In genomic region chr6:94798545-94799211, GRCm38 (mm10) we compare ENCODE assay signal across 20 mouse cellular contexts.
DNase-seq lines count a peak whose midpoint lies in the region; ATAC-seq and TF ChIP-seq lines count a peak whose summit lies in the region.
"Had no signal": no experiment of that assay in that cellular context is flagged by ENCODE, and none has a peak within 500 bp of the region (broad histone marks: within the 10 kb centered on the region; RNA-seq: fewer than 3 reads in every experiment).

No protein-coding gene starts in this region.

- no peak overlapping the region for H3K4me3 ChIP-seq in limb, embryonic 14.5 days (replicated peaks; ENCODE audit: low read length)
- no peak overlapping the region for H3K4me3 ChIP-seq in limb, embryonic 10.5 days
- no peak overlapping the region for H3K4me3 ChIP-seq in intestine, embryonic 16.5 days (ENCODE audit: low read length)
- no peak overlapping the region for H3K4me3 ChIP-seq in stomach, embryonic 15.5 days (replicated peaks)
- no peak overlapping the region for H3K4me3 ChIP-seq in stomach, postnatal 0 days (ENCODE audit: low read depth, low read length)
- no peak overlapping the region for H3K4me3 ChIP-seq in kidney, embryonic 14.5 days (ENCODE audit: low read length)
- H3K4me3 ChIP-seq: embryonic facial prominence, embryonic 10.5 days; embryonic facial prominence, embryonic 12.5 days; forebrain, embryonic 13.5 days; forebrain, embryonic 15.5 days had no signal

- no peaks in the 10 kb centered on the region for H3K27me3 ChIP-seq in limb, embryonic 14.5 days (ENCODE audit: control insufficient read depth, insufficient read depth, low read length)
- H3K27me3 ChIP-seq in limb, embryonic 10.5 days (ENCODE audit: low read depth, poor library complexity, severe bottlenecking): peaks cover 5% of the 10 kb centered on the region; the same call in 1 of the 2 replicates
- no peaks in the 10 kb centered on the region for H3K27me3 ChIP-seq in intestine, embryonic 16.5 days (replicated peaks; ENCODE audit: control insufficient read depth, insufficient read depth, low read length)
- H3K27me3 ChIP-seq in stomach, embryonic 15.5 days (replicated peaks): no peaks in the 10 kb centered on the region
- H3K27me3 ChIP-seq in stomach, postnatal 0 days (ENCODE audit: control insufficient read depth, insufficient read depth, low read length): no peaks in the 10 kb centered on the region
- H3K27me3 ChIP-seq in kidney, embryonic 14.5 days (ENCODE audit: control insufficient read depth, insufficient read depth, low read length): no peaks in the 10 kb centered on the region
- H3K27me3 ChIP-seq: embryonic facial prominence, embryonic 12.5 days; forebrain, embryonic 13.5 days; forebrain, embryonic 15.5 days had no signal

- no peak overlapping the region for H3K4me2 ChIP-seq in limb, embryonic 14.5 days (replicated peaks; ENCODE audit: low read depth, low read length, severe bottlenecking)
- no peak overlapping the region for H3K4me2 ChIP-seq in intestine, embryonic 16.5 days (ENCODE audit: low read depth, low read length)
- H3K4me2 ChIP-seq in stomach, embryonic 15.5 days: no peak overlapping the region
- H3K4me2 ChIP-seq in stomach, postnatal 0 days (replicated peaks; ENCODE audit: low read depth): no peak overlapping the region
- no peak overlapping the region for H3K4me2 ChIP-seq in kidney, embryonic 14.5 days (replicated peaks; ENCODE audit: low read depth, low read length)
- H3K4me2 ChIP-seq: embryonic facial prominence, embryonic 12.5 days; forebrain, embryonic 13.5 days; forebrain, embryonic 15.5 days had no signal

- TF ChIP-seq CTCF in stomach, postnatal 0 days (IDR thresholded peaks at IDR 0.05; ENCODE audit: low read depth): no peak

- 79% methylated on average over 4 of the region's 4 CpGs for WGBS in limb, embryonic 14.5 days
- WGBS in limb, embryonic 10.5 days: 91% methylated on average over 4 of the region's 4 CpGs
- 67% methylated on average over 4 of the region's 4 CpGs for WGBS in intestine, embryonic 16.5 days
- 62% methylated on average over 4 of the region's 4 CpGs for WGBS in stomach, embryonic 15.5 days
- WGBS in stomach, postnatal 0 days: 56% methylated on average over 4 of the region's 4 CpGs
- WGBS in kidney, embryonic 14.5 days: 94% methylated on average over 4 of the region's 4 CpGs

- DNase-seq in limb, embryonic 14.5 days (ENCODE audit: low spot score): no peak
- no peak for DNase-seq in limb, embryonic 10.5 days (ENCODE audit: low spot score)
- DNase-seq in stomach, postnatal 0 days (ENCODE audit: low spot score): no peak
- DNase-seq in lung, postnatal 4 days: no peak
- DNase-seq in thymus, postnatal 14 days: no peak
- DNase-seq: adrenal gland, adult 2 months; adrenal gland, postnatal 10 days; adrenal gland, postnatal 25 days; cerebellum, adult 11 months; cerebellum, adult 18-20 months; cerebellum, adult 9-10 months; cerebellum, postnatal 10 days; cerebellum, postnatal 25 days had no signal

- peaks cover 7% of the 10 kb centered on the region; the same call in 1 of the 2 replicates for H3K4me1 ChIP-seq in limb, embryonic 14.5 days (ENCODE audit: control insufficient read depth, insufficient read depth, low read length)
- H3K4me1 ChIP-seq in limb, embryonic 10.5 days: peaks cover 16% of the 10 kb centered on the region
- peaks cover 3% of the 10 kb centered on the region for H3K4me1 ChIP-seq in intestine, embryonic 16.5 days (ENCODE audit: control insufficient read depth, insufficient read depth, low read length)
- H3K4me1 ChIP-seq in stomach, embryonic 15.5 days: no peaks in the 10 kb centered on the region
- H3K4me1 ChIP-seq in stomach, postnatal 0 days (replicated peaks; ENCODE audit: control insufficient read depth, insufficient read depth): no peaks in the 10 kb centered on the region
- H3K4me1 ChIP-seq in kidney, embryonic 14.5 days (ENCODE audit: control insufficient read depth, insufficient read depth, low read length): 0 out of 2 replicates have a peak, but pooled peaks cover 5% of the 10 kb centered on the region

- no peaks in the 10 kb centered on the region for H3K36me3 ChIP-seq in limb, embryonic 14.5 days (ENCODE audit: control insufficient read depth, insufficient read depth, low read length)
- H3K36me3 ChIP-seq in limb, embryonic 10.5 days: no peaks in the 10 kb centered on the region
- no peaks in the 10 kb centered on the region for H3K36me3 ChIP-seq in intestine, embryonic 16.5 days (ENCODE audit: control insufficient read depth, insufficient read depth, low read length)
- H3K36me3 ChIP-seq in stomach, embryonic 15.5 days: no peaks in the 10 kb centered on the region
- H3K36me3 ChIP-seq in stomach, postnatal 0 days (ENCODE audit: control insufficient read depth, insufficient read depth, low read length): no peaks in the 10 kb centered on the region
- H3K36me3 ChIP-seq in kidney, embryonic 14.5 days (ENCODE audit: control insufficient read depth, insufficient read depth, low read length): no peaks in the 10 kb centered on the region
- H3K36me3 ChIP-seq: embryonic facial prominence, embryonic 10.5 days; embryonic facial prominence, embryonic 12.5 days; forebrain, embryonic 15.5 days had no signal

- TF ChIP-seq POLR2A in limb, embryonic 14.5 days (IDR thresholded peaks at IDR 0.05; ENCODE audit: borderline replicate concordance, extremely low read depth, insufficient read depth, insufficient read length): no peak

- H3K9me3 ChIP-seq in limb, embryonic 14.5 days (ENCODE audit: control insufficient read depth, low read length): peaks cover 5% of the 10 kb centered on the region; the same call in 1 of the 2 replicates
- no peaks in the 10 kb centered on the region for H3K9me3 ChIP-seq in limb, embryonic 10.5 days (replicated peaks)
- peaks cover 3% of the 10 kb centered on the region; the same call in 1 of the 2 replicates for H3K9me3 ChIP-seq in intestine, embryonic 16.5 days (ENCODE audit: control insufficient read depth, low read length)
- no peaks in the 10 kb centered on the region for H3K9me3 ChIP-seq in stomach, embryonic 15.5 days
- no peaks in the 10 kb centered on the region for H3K9me3 ChIP-seq in stomach, postnatal 0 days (ENCODE audit: control insufficient read depth, low read length)
- peaks cover 9% of the 10 kb centered on the region; the same call in 1 of the 2 replicates for H3K9me3 ChIP-seq in kidney, embryonic 14.5 days (ENCODE audit: control insufficient read depth, low read length)
- H3K9me3 ChIP-seq: embryonic facial prominence, embryonic 12.5 days; forebrain, embryonic 15.5 days had no signal

- no peak overlapping the region for H3K9ac ChIP-seq in limb, embryonic 14.5 days (ENCODE audit: low read depth, low read length, severe bottlenecking)
- no peak overlapping the region for H3K9ac ChIP-seq in intestine, embryonic 16.5 days (ENCODE audit: low read depth, low read length)
- H3K9ac ChIP-seq in stomach, embryonic 15.5 days: no peak overlapping the region
- H3K9ac ChIP-seq in stomach, postnatal 0 days (ENCODE audit: low read length): no peak overlapping the region
- no peak overlapping the region for H3K9ac ChIP-seq in kidney, embryonic 14.5 days (ENCODE audit: low read depth, low read length)
- H3K9ac ChIP-seq: embryonic facial prominence, embryonic 12.5 days; forebrain, embryonic 13.5 days; forebrain, embryonic 15.5 days had no signal

- H3K27ac ChIP-seq in limb, embryonic 14.5 days (replicated peaks; ENCODE audit: low read depth, low read length): peak overlapping the region; percentile 6; the same call in 1 of the 2 replicates
- H3K27ac ChIP-seq in limb, embryonic 10.5 days: no peak overlapping the region
- H3K27ac ChIP-seq in intestine, embryonic 16.5 days (ENCODE audit: low read length): peak overlapping the region; percentile 68; the same call in 1 of the 2 replicates
- H3K27ac ChIP-seq in stomach, embryonic 15.5 days: peak overlapping the region; percentile 65; the same call in 1 of the 2 replicates
- H3K27ac ChIP-seq in stomach, postnatal 0 days (replicated peaks): 0 out of 2 replicates have a peak overlapping the region, but pooled peaks have one; percentile 40
- no peak overlapping the region for H3K27ac ChIP-seq in kidney, embryonic 14.5 days (ENCODE audit: low read depth, low read length)
- H3K27ac ChIP-seq: embryonic facial prominence, embryonic 10.5 days; embryonic facial prominence, embryonic 12.5 days; forebrain, embryonic 13.5 days; forebrain, embryonic 15.5 days had no signal

- ATAC-seq in limb, embryonic 14.5 days (ENCODE audit: low FRiP score, low read depth): no peak
- ATAC-seq in intestine, embryonic 16.5 days: peak; percentile 50; the same call in 1 of the 2 replicates
- ATAC-seq in stomach, embryonic 15.5 days (ENCODE audit: insufficient read depth, low FRiP score, low read depth): no peak
- ATAC-seq in stomach, postnatal 0 days (ENCODE audit: low FRiP score, low TSS enrichment): no peak
- ATAC-seq in kidney, embryonic 14.5 days (ENCODE audit: low FRiP score, low TSS enrichment): no peak
- ATAC-seq: forebrain, embryonic 13.5 days; forebrain, embryonic 15.5 days had no signal

- no peak for TF ChIP-seq EP300 in stomach, postnatal 0 days (optimal IDR thresholded peaks at IDR 0.05)

Comparison
In these comparisons a context has a peak if more than half of its experiments do, and no peak if none do; other contexts are left out.
1. H3K27ac ChIP-seq: peak in limb, embryonic 14.5 days (single experiment), intestine, embryonic 16.5 days (single experiment), stomach, embryonic 15.5 days (single experiment) and stomach, postnatal 0 days (single experiment); none in limb, embryonic 10.5 days (single experiment) and kidney, embryonic 14.5 days (single experiment).